Mouse (Mus musculus) ES-E14 (cell line): ENCODE data around the gene Spsb4. TPM values are rescaled to one million over a fixed set of nuclear protein-coding genes. Genes with fewer than 3 reads are reported as not detected.

Experiments
- DNase-seq: peaks from one replicate; pipeline ENCODE4 v3.0.0-alpha.2; 2013; ENCODE audit warnings: low read depth, low spot score
- H3K27ac ChIP-seq: 2 replicates; pipeline ENCODE4 v1.5.1; 2012; ENCODE audit warnings: low read depth, mild to moderate bottlenecking, low read length, moderate library complexity, mixed read lengths; ENCODE audit not compliant: poor library complexity, insufficient read depth, severe bottlenecking
- H3K36me3 ChIP-seq: 2 replicates; pipeline ENCODE4 v1.6.1; 2012; ENCODE audit warnings: mild to moderate bottlenecking, low read length, moderate library complexity, mixed read lengths; ENCODE audit not compliant: control insufficient read depth, poor library complexity, insufficient read depth, severe bottlenecking
- H3K4me1 ChIP-seq, 2 experiments: fragments of 150-350 bp in 1 of 2; sonication (generic) in 1 of 2; 2 replicates each; pipeline ENCODE4 v1.6.1; 2012; ENCODE audit warnings: low read length in 2 of 2, mild to moderate bottlenecking in 1 of 2, mixed read lengths in 1 of 2; ENCODE audit not compliant: control insufficient read depth in 2 of 2, insufficient read depth in 2 of 2, poor library complexity in 1 of 2
- H3K4me3 ChIP-seq, 2 experiments: fragments of 150-350 bp in 1 of 2; sonication (generic) in 1 of 2; 2 replicates each; pipeline ENCODE4 v1.5.1; 2012; ENCODE audit warnings: low read length in 2 of 2, low read depth in 1 of 2, mild to moderate bottlenecking in 1 of 2, mixed read lengths in 1 of 2; ENCODE audit not compliant: insufficient read depth in 1 of 2, poor library complexity in 1 of 2, severe bottlenecking in 1 of 2
- H3K9ac ChIP-seq: 2 replicates; pipeline ENCODE4 v1.6.1; 2012; ENCODE audit warnings: low read depth, mild to moderate bottlenecking, low read length, mixed read lengths; ENCODE audit not compliant: poor library complexity, insufficient read depth, severe bottlenecking
- H3K9me3 ChIP-seq: fragments of 150-350 bp; sonication (generic); 2 replicates; pipeline ENCODE4 v1.6.1; 2012; ENCODE audit warnings: low read depth, mild to moderate bottlenecking, low read length; ENCODE audit not compliant: control insufficient read depth, insufficient read depth
- CHD2 ChIP-seq: IDR thresholded peaks from 2 replicates; pipeline ENCODE4 v1.6.1; 2014; ENCODE audit warnings: mild to moderate bottlenecking, low read depth, low read length, inconsistent platforms
- HCFC1 ChIP-seq: IDR thresholded peaks from 2 replicates; pipeline ENCODE4 v1.6.1; 2012; ENCODE audit warnings: low read length, inconsistent platforms, borderline replicate concordance; ENCODE audit not compliant: insufficient read depth
- MAFK ChIP-seq: IDR thresholded peaks from 2 replicates; pipeline ENCODE4 v1.6.1; 2014; ENCODE audit warnings: mild to moderate bottlenecking, low read depth, low read length, inconsistent platforms; ENCODE audit not compliant: insufficient read depth
- ZC3H11A ChIP-seq: IDR thresholded peaks from 2 replicates; pipeline ENCODE4 v1.6.1; 2012; ENCODE audit warnings: low read depth, mild to moderate bottlenecking, inconsistent platforms, low read length, borderline replicate concordance
- ZNF384 ChIP-seq: IDR thresholded peaks from 2 replicates; pipeline ENCODE4 v1.6.1; 2012; ENCODE audit warnings: low read depth, low read length, inconsistent platforms
- in situ Hi-C, 2 experiments: fragments of 600-800 bp; cut with MboI; formaldehyde crosslinking; loops; one replicate each; pipeline ENCODE4 v1.15.1; 2025; ENCODE audit warnings: low sequenced_read_pairs in 2 of 2, inconsistent platforms in 1 of 2; ENCODE audit not compliant: unreplicated experiment in 2 of 2
- total RNA-seq: library from RNA; depleted of rRNA; stranded (reverse); fragments of 300-350 nt; gene quantifications from 2 replicates; pipeline ENCODE4 v1.2.3, GENCODE M21; 2012

Spsb4 gene
- total RNA-seq, 1 experiment, result 1.6 TPM

- Histone ChIP-seq H3K9me3 (no peaks in the 10 kb centered on the region), H3K27ac (no peak overlapping the region), H3K4me1 (no peaks in the 10 kb centered on the region; a peak in 1 of 4 replicates), H3K36me3 (no peaks in the 10 kb centered on the region), H3K4me3 (no peak overlapping the region), H3K9ac (no peak overlapping the region)
- DNase-seq, result no peak
- TF ChIP-seq MAFK, result no peak
- no peak for TF ChIP-seq ZC3H11A
- no peak for TF ChIP-seq ZNF384
- TF ChIP-seq CHD2, result no peak
- no peak for TF ChIP-seq HCFC1
- in situ Hi-C loops, result no loop called here
Observed at GRCm38 (mm10) chr9:96981121-96981520, 37.5 kb downstream of the Spsb4 start.

GRCm38 (mm10) chr9:96980037-96980997 is 38.3 kb downstream of the Spsb4 start:
- H3K9ac ChIP-seq, result no peak overlapping the region
- DNase-seq, result no peak
- TF ChIP-seq MAFK, result no peak
- H3K4me1 ChIP-seq, result no peaks in the 10 kb centered on the region; a peak in 1 of 4 replicates
- H3K36me3 ChIP-seq, result no peaks in the 10 kb centered on the region
- no peaks in the 10 kb centered on the region for H3K9me3 ChIP-seq
- no peak overlapping the region for H3K27ac ChIP-seq
- no peak overlapping the region for H3K4me3 ChIP-seq
- in situ Hi-C loops, result no loop called here

- no peak overlapping the region for H3K9ac ChIP-seq
- no peaks in the 10 kb centered on the region for H3K36me3 ChIP-seq
- no peak overlapping the region for H3K4me3 ChIP-seq
- H3K4me1 ChIP-seq, result no peaks in the 10 kb centered on the region; a peak in 1 of 4 replicates
- H3K27ac ChIP-seq, result no peak overlapping the region
- TF ChIP-seq ZC3H11A (no peak), HCFC1 (no peak)
- H3K9me3 ChIP-seq, result no peaks in the 10 kb centered on the region
- in situ Hi-C loops, result no loop called here
- DNase-seq, result no peak
Observed at GRCm38 (mm10) chr9:96979417-96980030, 39.1 kb downstream of the Spsb4 start.

- Histone ChIP-seq H3K4me1 (no peaks in the 10 kb centered on the region; a peak in 1 of 4 replicates), H3K36me3 (no peaks in the 10 kb centered on the region), H3K4me3 (no peak overlapping the region), H3K9ac (no peak overlapping the region), H3K27ac (no peak overlapping the region), H3K9me3 (no peaks in the 10 kb centered on the region)
- TF ChIP-seq MAFK (no peak), ZC3H11A (no peak), HCFC1 (no peak), ZNF384 (no peak)
- in situ Hi-C loops, result no loop called here
- no peak for DNase-seq
Observed at GRCm38 (mm10) chr9:96978147-96978782, 40.4 kb downstream of the Spsb4 start.
